Mouse (Mus musculus): ENCODE measurements around the gene Tjp3.

DNA sequence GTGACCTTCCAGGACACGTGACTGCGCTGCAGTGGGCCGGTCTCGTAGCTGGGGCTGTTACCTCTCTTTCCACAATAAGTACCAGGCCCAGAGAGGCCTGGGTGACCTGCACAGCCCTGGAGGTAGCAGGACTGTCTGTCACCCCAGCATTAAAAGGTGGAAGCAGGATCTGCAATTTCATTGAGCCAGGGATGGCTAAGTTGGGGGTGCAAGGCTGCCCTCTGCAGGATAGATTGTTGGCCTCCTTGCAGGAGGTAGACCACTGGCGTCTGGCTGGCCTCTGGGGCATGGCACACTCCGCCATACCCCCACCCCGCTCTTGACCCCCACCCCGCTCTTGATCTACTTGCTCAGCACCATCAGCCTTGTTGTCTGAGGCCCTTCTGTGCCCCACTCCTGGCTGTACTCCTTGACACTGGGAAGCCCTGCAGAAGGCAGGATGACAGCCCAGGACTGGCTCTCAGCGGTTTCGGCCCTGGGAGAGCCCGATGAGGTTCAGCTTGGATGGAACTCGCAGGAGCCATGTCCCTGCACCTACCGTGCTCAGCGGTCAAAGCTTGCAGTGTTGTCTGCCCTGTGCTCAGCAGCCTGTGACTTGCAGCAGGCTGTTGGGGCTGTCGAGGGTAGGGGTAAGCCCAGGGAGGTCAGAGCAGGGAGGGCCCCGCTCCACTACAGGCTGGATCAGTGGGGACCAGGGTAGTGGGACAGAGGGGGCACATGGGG, 25.1 kb upstream of the Tjp3 start:
- no peak for TF ChIP-seq POLR2A (IDR thresholded peaks at IDR 0.05; ENCODE audit: low read depth, low read length)
- TF ChIP-seq CTCF (IDR thresholded peaks at IDR 0.05; ENCODE audit: extremely low read depth, insufficient read length, insufficient replicate concordance, low read depth, low read length) = peak; percentile 43; the same call in 1 of the 2 replicates

Data from small intestine, adult 2 months (tissue).